Mouse (Mus musculus): ENCODE measurements around the gene Fcgr4. TPM values are rescaled to one million over a fixed set of nuclear protein-coding genes. Genes with fewer than 3 reads are reported as not detected.
A peak's percentile ranks its signal among the peaks of the same experiment; 100 is the strongest.

Fcgr4 gene
- polyA plus RNA-seq, 1 experiment = 1.5 TPM

- Histone ChIP-seq H3K36me3 (ENCODE audit: control insufficient read depth, insufficient read depth, low read length) (no peaks in the 10 kb centered on the region), H3K4me1 (replicated peaks; ENCODE audit: control insufficient read depth, insufficient read depth, low read length) (no peaks in the 10 kb centered on the region), H3K4me3 (ENCODE audit: control insufficient read depth, insufficient read depth, low read length) (no peak overlapping the region), H3K27me3 (ENCODE audit: control insufficient read depth, insufficient read depth, low read length) (no peaks in the 10 kb centered on the region), H3K27ac (ENCODE audit: control insufficient read depth, insufficient read depth, low read length) (no peak overlapping the region)
- WGBS = 91% methylated on average over 6 of the region's 6 CpGs
- no peak for DNase-seq
- TF ChIP-seq POLR2A (IDR thresholded peaks at IDR 0.05; ENCODE audit: control insufficient read depth, extremely low read depth, insufficient read depth, low read length, poor library complexity) = no peak
- no peak for TF ChIP-seq CTCF (IDR thresholded peaks at IDR 0.05; ENCODE audit: borderline replicate concordance, control insufficient read depth, extremely low read depth, insufficient read depth, low read length, poor library complexity)
These were observed 13.6 kb upstream of the Fcgr4 start for GRCm38 (mm10) chr1:171005081-171005480.

DNA sequence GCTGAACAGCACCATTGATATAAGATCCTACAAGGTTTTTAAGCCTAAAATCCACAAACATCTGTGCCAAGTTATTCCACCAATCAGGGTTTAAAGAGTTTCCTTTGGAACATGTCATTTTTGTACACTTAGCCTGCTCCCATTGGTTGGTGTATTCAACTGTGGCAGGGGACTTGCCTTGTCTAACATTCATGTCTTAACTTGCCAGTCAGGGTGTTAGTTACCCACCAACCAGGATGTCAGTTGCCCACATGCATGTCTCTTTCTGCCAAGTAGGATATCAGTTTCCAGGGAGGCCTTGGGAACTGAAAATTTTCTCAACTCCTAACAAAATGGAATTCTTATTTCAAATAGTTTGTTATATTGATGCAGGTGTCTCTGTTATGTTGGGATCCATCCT, 13.1 kb upstream of the Fcgr4 start:
- no peaks in the 10 kb centered on the region for H3K36me3 ChIP-seq (ENCODE audit: control insufficient read depth, insufficient read depth, low read length)
- no peak overlapping the region for H3K4me3 ChIP-seq (ENCODE audit: control insufficient read depth, insufficient read depth, low read length)
- TF ChIP-seq POLR2A (IDR thresholded peaks at IDR 0.05; ENCODE audit: control insufficient read depth, extremely low read depth, insufficient read depth, low read length, poor library complexity) = no peak
- no peak for TF ChIP-seq CTCF (IDR thresholded peaks at IDR 0.05; ENCODE audit: borderline replicate concordance, control insufficient read depth, extremely low read depth, insufficient read depth, low read length, poor library complexity)
- H3K4me1 ChIP-seq (replicated peaks; ENCODE audit: control insufficient read depth, insufficient read depth, low read length) = no peaks in the 10 kb centered on the region
- no peaks in the 10 kb centered on the region for H3K27me3 ChIP-seq (ENCODE audit: control insufficient read depth, insufficient read depth, low read length)
- no peak overlapping the region for H3K27ac ChIP-seq (ENCODE audit: control insufficient read depth, insufficient read depth, low read length)
- no peak for DNase-seq

GRCm38 (mm10) chr1:171006335-171006734, 12.4 kb upstream of the Fcgr4 start:
- DNase-seq = no peak
- 32% methylated on average over 4 of the region's 4 CpGs for WGBS
- Histone ChIP-seq H3K27ac (ENCODE audit: control insufficient read depth, insufficient read depth, low read length) (no peak overlapping the region), H3K4me1 (replicated peaks; ENCODE audit: control insufficient read depth, insufficient read depth, low read length) (no peaks in the 10 kb centered on the region), H3K4me3 (ENCODE audit: control insufficient read depth, insufficient read depth, low read length) (no peak overlapping the region), H3K36me3 (ENCODE audit: control insufficient read depth, insufficient read depth, low read length) (no peaks in the 10 kb centered on the region), H3K27me3 (ENCODE audit: control insufficient read depth, insufficient read depth, low read length) (no peaks in the 10 kb centered on the region)
- no peak for TF ChIP-seq CTCF (IDR thresholded peaks at IDR 0.05; ENCODE audit: borderline replicate concordance, control insufficient read depth, extremely low read depth, insufficient read depth, low read length, poor library complexity)
- TF ChIP-seq POLR2A (IDR thresholded peaks at IDR 0.05; ENCODE audit: control insufficient read depth, extremely low read depth, insufficient read depth, low read length, poor library complexity) = no peak

DNA sequence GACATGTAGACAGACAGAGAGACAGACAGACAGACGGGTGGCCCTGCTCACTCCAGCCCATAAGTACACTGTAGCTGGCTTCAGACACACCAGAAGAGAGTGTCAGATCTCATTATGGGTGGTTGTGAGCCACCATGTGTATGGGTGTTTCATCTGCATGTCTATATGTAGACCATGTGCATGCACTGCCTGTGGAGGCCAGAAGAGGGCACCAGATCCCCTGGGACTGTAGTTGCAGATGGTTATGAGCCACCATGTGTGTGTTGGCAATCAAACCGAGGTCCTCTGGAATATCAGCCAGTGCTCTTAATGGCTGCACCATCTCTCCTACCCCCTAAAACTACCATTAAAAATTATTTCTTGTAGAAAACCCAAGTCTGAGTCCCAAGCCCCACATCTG, 11.8 kb upstream of the Fcgr4 start:
- Histone ChIP-seq H3K27me3 (ENCODE audit: control insufficient read depth, insufficient read depth, low read length) (no peaks in the 10 kb centered on the region), H3K36me3 (ENCODE audit: control insufficient read depth, insufficient read depth, low read length) (no peaks in the 10 kb centered on the region), H3K27ac (ENCODE audit: control insufficient read depth, insufficient read depth, low read length) (no peak overlapping the region), H3K4me1 (replicated peaks; ENCODE audit: control insufficient read depth, insufficient read depth, low read length) (no peaks in the 10 kb centered on the region), H3K4me3 (ENCODE audit: control insufficient read depth, insufficient read depth, low read length) (no peak overlapping the region)
- peak; percentile 16 for DNase-seq
- WGBS = 98% methylated on average over 2 of the region's 2 CpGs
- TF ChIP-seq CTCF (IDR thresholded peaks at IDR 0.05; ENCODE audit: borderline replicate concordance, control insufficient read depth, extremely low read depth, insufficient read depth, low read length, poor library complexity) (no peak), POLR2A (IDR thresholded peaks at IDR 0.05; ENCODE audit: control insufficient read depth, extremely low read depth, insufficient read depth, low read length, poor library complexity) (no peak)

DNA sequence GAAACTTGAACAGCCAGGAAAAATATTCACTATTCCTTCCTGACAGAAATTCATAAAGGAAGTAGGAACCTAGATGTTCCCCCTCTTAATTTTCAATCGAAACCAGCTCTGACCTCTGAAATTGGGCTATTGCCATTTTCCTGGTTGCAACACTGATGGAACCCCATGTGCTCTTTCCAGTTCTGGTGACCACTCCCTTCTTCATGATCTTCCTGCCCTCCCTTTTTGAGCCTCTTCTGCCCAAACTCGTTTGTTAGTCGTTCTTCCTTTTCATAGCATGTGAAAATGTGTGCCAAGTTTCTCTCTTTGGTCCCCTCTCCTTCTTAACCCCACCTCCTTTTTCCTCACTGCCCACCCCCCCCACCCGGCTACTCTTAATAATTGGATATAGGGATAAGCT, 7.0 kb upstream of the Fcgr4 start:
- H3K27ac ChIP-seq (ENCODE audit: control insufficient read depth, insufficient read depth, low read length) = no peak overlapping the region
- H3K4me3 ChIP-seq (ENCODE audit: control insufficient read depth, insufficient read depth, low read length) = no peak overlapping the region
- TF ChIP-seq POLR2A (IDR thresholded peaks at IDR 0.05; ENCODE audit: control insufficient read depth, extremely low read depth, insufficient read depth, low read length, poor library complexity) (no peak), CTCF (IDR thresholded peaks at IDR 0.05; ENCODE audit: borderline replicate concordance, control insufficient read depth, extremely low read depth, insufficient read depth, low read length, poor library complexity) (no peak)
- WGBS = 82% methylated on average over 4 of the region's 4 CpGs
- H3K4me1 ChIP-seq (replicated peaks; ENCODE audit: control insufficient read depth, insufficient read depth, low read length) = no peaks in the 10 kb centered on the region
- H3K36me3 ChIP-seq (ENCODE audit: control insufficient read depth, insufficient read depth, low read length) = no peaks in the 10 kb centered on the region
- H3K27me3 ChIP-seq (ENCODE audit: control insufficient read depth, insufficient read depth, low read length) = no peaks in the 10 kb centered on the region
- no peak for DNase-seq

- Histone ChIP-seq H3K36me3 (ENCODE audit: control insufficient read depth, insufficient read depth, low read length) (no peaks in the 10 kb centered on the region), H3K4me1 (replicated peaks; ENCODE audit: control insufficient read depth, insufficient read depth, low read length) (no peaks in the 10 kb centered on the region), H3K27ac (ENCODE audit: control insufficient read depth, insufficient read depth, low read length) (no peak overlapping the region), H3K27me3 (ENCODE audit: control insufficient read depth, insufficient read depth, low read length) (no peaks in the 10 kb centered on the region), H3K4me3 (ENCODE audit: control insufficient read depth, insufficient read depth, low read length) (no peak overlapping the region)
- no peak for TF ChIP-seq CTCF (IDR thresholded peaks at IDR 0.05; ENCODE audit: borderline replicate concordance, control insufficient read depth, extremely low read depth, insufficient read depth, low read length, poor library complexity)
- no peak for TF ChIP-seq POLR2A (IDR thresholded peaks at IDR 0.05; ENCODE audit: control insufficient read depth, extremely low read depth, insufficient read depth, low read length, poor library complexity)
- 88% methylated on average over 6 of the region's 6 CpGs for WGBS
- DNase-seq = no peak
These were observed 1.9 kb upstream of the Fcgr4 start for GRCm38 (mm10) chr1:171016676-171017356.

All from thymus, adult 2 months (tissue).